Mouse (Mus musculus) MEL (cell line): ENCODE measurements around the gene Hdgfl2. TPM values are rescaled to one million over a fixed set of nuclear protein-coding genes. Genes with fewer than 3 reads are reported as not detected.
A peak's percentile ranks its signal among the peaks of the same experiment; 100 is the strongest.
"Not testable (repeated sequence)": the region's sequence is repeated elsewhere in the genome, so short reads cannot be mapped to it uniquely, and the experiment has no call there.

Source experiments
- DNase-seq: peaks from one replicate; pipeline ENCODE4 v3.0.0; 2011; ENCODE audit warnings: low read depth, low spot score
- H3K27ac ChIP-seq: 2 replicates; pipeline ENCODE4 v1.5.1; 2012; ENCODE audit warnings: low read depth, mild to moderate bottlenecking, control low read depth, low read length, moderate library complexity; ENCODE audit not compliant: control insufficient read depth
- H3K27me3 ChIP-seq, 2 experiments: fragments of 150-350 bp in 1 of 2; sonication (generic) in 1 of 2; 2 replicates each; pipeline ENCODE4 v1.6.1; 2012; ENCODE audit warnings: low read length in 2 of 2, mild to moderate bottlenecking in 2 of 2, improper control_type of control experiment in 1 of 2, moderate library complexity in 1 of 2; ENCODE audit not compliant: insufficient read depth in 2 of 2, control insufficient read depth in 1 of 2
- H3K36me3 ChIP-seq, 2 experiments: 2 replicates each; pipeline ENCODE4 v1.6.1; 2012 to 2014; ENCODE audit warnings: low read length in 2 of 2, improper control_type of control experiment in 1 of 2, inconsistent platforms in 1 of 2, mild to moderate bottlenecking in 1 of 2; ENCODE audit not compliant: insufficient read depth in 2 of 2, control insufficient read depth in 1 of 2
- H3K4me1 ChIP-seq, 2 experiments: fragments of 150-350 bp in 1 of 2; sonication (generic) in 1 of 2; 2 replicates each; pipeline ENCODE4 v1.6.1; 2012; ENCODE audit warnings: low read length in 2 of 2, improper control_type of control experiment in 1 of 2, mild to moderate bottlenecking in 1 of 2; ENCODE audit not compliant: insufficient read depth in 2 of 2, control insufficient read depth in 1 of 2
- H3K4me3 ChIP-seq, 2 experiments: fragments of 150-350 bp in 1 of 2; sonication (generic) in 1 of 2; 2 replicates each; pipeline ENCODE4 v1.5.1; 2012; ENCODE audit warnings: low read depth in 2 of 2, low read length in 2 of 2, mild to moderate bottlenecking in 2 of 2, moderate library complexity in 2 of 2, control low read depth in 1 of 2, improper control_type of control experiment in 1 of 2; ENCODE audit not compliant: control insufficient read depth in 1 of 2, insufficient read depth in 1 of 2
- H3K79me2 ChIP-seq: 2 replicates; pipeline ENCODE4 v1.6.1; 2012; ENCODE audit warnings: mild to moderate bottlenecking, low read length, moderate library complexity; ENCODE audit not compliant: control insufficient read depth, poor library complexity, insufficient read depth
- H3K9ac ChIP-seq: 2 replicates; pipeline ENCODE4 v1.6.1; 2012; ENCODE audit warnings: low read depth, mild to moderate bottlenecking, control low read depth, low read length, moderate library complexity; ENCODE audit not compliant: control insufficient read depth, poor library complexity, severe bottlenecking
- H3K9me3 ChIP-seq: fragments of 150-350 bp; sonication (generic); replicated peaks from 2 replicates; pipeline ENCODE4 v1.6.1; 2012; ENCODE audit warnings: mild to moderate bottlenecking, low read length, improper control_type of control experiment, moderate library complexity; ENCODE audit not compliant: insufficient read depth
- BHLHE40 ChIP-seq: IDR thresholded peaks from 2 replicates; pipeline ENCODE4 v1.6.1; 2012; ENCODE audit warnings: low read depth, mild to moderate bottlenecking, inconsistent platforms, low read length, improper control_type of control experiment, borderline replicate concordance
- CTCF ChIP-seq, 3 experiments: IDR thresholded peaks in 2 of 3; conservative IDR thresholded peaks in 1 of 3; 2 replicates each; pipeline ENCODE4 v1.5.1; 2011 to 2012; ENCODE audit warnings: low read length in 3 of 3, low read depth in 2 of 3, mild to moderate bottlenecking in 2 of 3, improper control_type of control experiment in 1 of 3, inconsistent platforms in 1 of 3, mixed read lengths in 1 of 3, moderate library complexity in 1 of 3; ENCODE audit not compliant: control insufficient read depth in 1 of 3, insufficient read depth in 1 of 3, poor library complexity in 1 of 3, severe bottlenecking in 1 of 3
- ELF1 ChIP-seq: IDR thresholded peaks from 2 replicates; pipeline ENCODE4 v1.6.1; 2014; ENCODE audit warnings: low read depth, mild to moderate bottlenecking, inconsistent platforms, low read length, improper control_type of control experiment, moderate library complexity
- MXI1 ChIP-seq: IDR thresholded peaks from 2 replicates; pipeline ENCODE4 v1.6.1; 2011; ENCODE audit warnings: mild to moderate bottlenecking, low read depth, low read length, improper control_type of control experiment
- MYC ChIP-seq: IDR thresholded peaks from 2 replicates; pipeline ENCODE4 v1.6.1; 2011; ENCODE audit warnings: low read depth, mild to moderate bottlenecking, low read length, improper control_type of control experiment, moderate library complexity
- POLR2A ChIP-seq, 2 experiments: IDR thresholded peaks; 2 replicates each; pipeline ENCODE4 v1.6.1; 2011 to 2012; ENCODE audit warnings: low read length in 2 of 2, mild to moderate bottlenecking in 2 of 2, control low read depth in 1 of 2, improper control_type of control experiment in 1 of 2, low read depth in 1 of 2, moderate library complexity in 1 of 2; ENCODE audit not compliant: control insufficient read depth in 1 of 2, insufficient read depth in 1 of 2, poor library complexity in 1 of 2
- TBP ChIP-seq: IDR thresholded peaks from 2 replicates; pipeline ENCODE4 v1.8.0; 2011; ENCODE audit warnings: low read depth, low read length, improper control_type of control experiment
- USF1 ChIP-seq: IDR thresholded peaks from 2 replicates; pipeline ENCODE4 v1.6.1; 2014; ENCODE audit warnings: low read depth, mild to moderate bottlenecking, inconsistent platforms, low read length, improper control_type of control experiment, moderate library complexity
- ZNF384 ChIP-seq: IDR thresholded peaks from 2 replicates; pipeline ENCODE4 v1.6.1; 2012; ENCODE audit warnings: low read depth, mild to moderate bottlenecking, inconsistent platforms, low read length, improper control_type of control experiment
- polyA plus RNA-seq, 2 experiments: library from polyadenylated mRNA; stranded (reverse) in 1 of 2; unstranded in 1 of 2; fragments of >175 nt in 1 of 2; fragments of >200 nt in 1 of 2; gene quantifications; 2 replicates each; pipeline versions ENCODE4 v1.2.1 to v1.2.4; 2012; ENCODE audit warnings: low replicate concordance in 2 of 2, low read depth in 1 of 2; ENCODE audit not compliant: insufficient read length in 2 of 2, insufficient read depth in 1 of 2, missing spikeins in 1 of 2
- total RNA-seq: library from RNA; depleted of rRNA; stranded (reverse); fragments of 300-350 nt; gene quantifications from 2 replicates; pipeline ENCODE4 v1.2.3, GENCODE M21; 2012

Gene Hdgfl2
- total and polyA plus RNA-seq, 3 experiments = 71.9 to 132 TPM; not detected in 1

DNA sequence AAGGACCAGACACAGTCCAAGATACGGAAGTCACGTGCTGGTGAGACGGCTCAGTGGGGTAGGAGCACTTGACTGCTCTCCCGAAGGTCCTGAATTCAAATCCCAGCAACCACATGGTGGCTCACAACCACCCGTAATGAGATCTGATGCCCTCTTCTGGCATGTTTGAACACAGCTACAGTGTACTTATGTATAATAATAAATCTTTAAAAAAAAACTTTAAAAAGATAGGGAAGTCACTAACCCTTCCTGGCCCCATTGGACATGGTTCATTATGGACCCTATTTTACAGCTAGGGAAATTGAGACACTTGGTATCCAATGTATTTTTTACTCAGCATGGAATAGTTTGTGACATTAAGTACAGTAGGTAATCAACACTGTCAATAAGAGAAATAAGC, 1.9 kb upstream of the Hdgfl2 start:
- H3K27ac ChIP-seq = no peak overlapping the region
- peaks cover 0 to 10% of the 10 kb centered on the region in 2 experiments; a peak in 2 of 4 replicates for H3K36me3 ChIP-seq
- H3K4me1 ChIP-seq = peaks cover 0 to 24% of the 10 kb centered on the region in 2 experiments; a peak in 3 of 4 replicates
- H3K9ac ChIP-seq = no peak overlapping the region
- no peaks in the 10 kb centered on the region for H3K27me3 ChIP-seq
- no peaks in the 10 kb centered on the region for H3K9me3 ChIP-seq
- H3K4me3 ChIP-seq = no peak overlapping the region
- H3K79me2 ChIP-seq = peaks cover 19% of the 10 kb centered on the region
- TF ChIP-seq ELF1 (no peak), BHLHE40 (peak; percentile 17; the same call in 1 of the 2 replicates), CTCF (IDR thresholded peaks at IDR 0.05 in 2 of 3, conservative IDR thresholded peaks at IDR 0.05 in 1 of 3; ENCODE audit: control insufficient read depth in 1 of 3, insufficient read depth in 1 of 3, low read depth in 2 of 3, low read length in 3 of 3, poor library complexity in 1 of 3, severe bottlenecking in 1 of 3) (peak in 1 of 3 experiments; percentile 27; a peak in 1 of 6 replicates), TBP (no peak), ZNF384 (peak; percentile 57), POLR2A (IDR thresholded peaks at IDR 0.05; ENCODE audit: control insufficient read depth in 1 of 2, insufficient read depth in 1 of 2, low read depth in 1 of 2, low read length in 2 of 2, poor library complexity in 1 of 2) (no peak), MYC (0 out of 2 replicates have a peak, but pooled peaks have one; percentile 22), USF1 (peak; percentile 69; the same call in 1 of the 2 replicates)
- DNase-seq = no peak

DNA sequence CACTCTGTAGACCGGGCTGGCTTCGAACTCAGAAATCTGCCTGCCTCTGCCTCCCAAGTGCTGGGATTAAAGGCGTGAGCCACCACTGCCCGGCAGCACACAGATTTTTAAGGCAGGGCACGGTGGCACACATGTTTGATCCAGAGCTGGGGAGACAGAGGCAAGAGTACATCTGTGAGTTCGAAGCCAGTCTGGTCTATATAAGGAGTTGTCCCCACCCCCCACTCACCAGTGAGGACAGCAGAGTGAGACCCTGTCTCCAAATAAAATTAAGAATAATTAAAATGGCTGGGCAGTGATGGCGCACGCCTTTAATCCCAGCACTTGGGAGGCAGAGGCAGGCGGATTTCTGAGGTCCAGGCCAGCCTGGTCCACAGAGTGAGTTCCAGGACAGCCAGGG, 1.1 kb upstream of the Hdgfl2 start:
- peaks cover 0 to 24% of the 10 kb centered on the region in 2 experiments; a peak in 3 of 4 replicates for H3K4me1 ChIP-seq
- DNase-seq, H3K27me3 ChIP-seq, H3K36me3 ChIP-seq, H3K9me3 ChIP-seq: not testable (repeated sequence)
- peaks cover 19% of the 10 kb centered on the region for H3K79me2 ChIP-seq
- H3K27ac ChIP-seq = peak overlapping the region; percentile 10; the same call in 1 of the 2 replicates
- peak overlapping the region; percentile 33; the same call in 1 of the 2 replicates for H3K9ac ChIP-seq
- H3K4me3 ChIP-seq = peak overlapping the region; percentile 34 to 46

GRCm38 (mm10) chr17:56079921-56080320, 487 bp downstream of the Hdgfl2 start:
- Histone ChIP-seq H3K27me3 (no peaks in the 10 kb centered on the region), H3K9me3 (no peaks in the 10 kb centered on the region), H3K79me2 (peaks cover 17% of the 10 kb centered on the region), H3K4me1 (peaks cover 0 to 19% of the 10 kb centered on the region in 2 experiments; a peak in 3 of 4 replicates), H3K4me3 (peak overlapping the region; percentile 63 to 98), H3K27ac (no peak overlapping the region), H3K9ac (peak overlapping the region; percentile 82), H3K36me3 (peaks cover 0 to 10% of the 10 kb centered on the region in 2 experiments; a peak in 2 of 4 replicates)
- TF ChIP-seq USF1 = no peak
- TF ChIP-seq MXI1 = peak; percentile 59
- DNase-seq = no peak
